Mouse (Mus musculus) testis, postnatal 10 days (tissue): ENCODE measurements around the gene Clhc1.

Experiments used
- DNase-seq: peaks from one replicate; pipeline ENCODE4 v3.0.0; 2021; ENCODE audit warnings: low spot score

Gene Clhc1

DNA sequence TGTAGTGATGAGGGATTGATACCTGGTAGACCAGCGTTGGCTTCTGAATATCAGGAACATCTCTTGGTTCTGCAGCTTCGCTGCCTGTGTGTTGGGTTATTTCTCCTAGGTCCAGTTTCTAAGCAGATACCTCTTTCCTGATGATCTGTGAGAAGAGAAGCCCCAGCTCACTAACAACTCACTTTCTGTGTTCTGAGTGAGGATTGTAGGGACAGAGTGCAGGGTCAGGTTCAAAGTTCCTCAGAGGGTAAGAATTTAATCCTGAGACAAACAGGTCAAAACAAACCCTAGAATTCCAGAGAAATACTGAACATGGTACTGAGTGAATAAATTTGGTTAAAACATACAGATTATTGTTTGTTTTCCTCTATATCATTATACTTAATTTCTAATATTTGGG lies 15.7 kb downstream of the Clhc1 start:
- no peak for DNase-seq

DNA sequence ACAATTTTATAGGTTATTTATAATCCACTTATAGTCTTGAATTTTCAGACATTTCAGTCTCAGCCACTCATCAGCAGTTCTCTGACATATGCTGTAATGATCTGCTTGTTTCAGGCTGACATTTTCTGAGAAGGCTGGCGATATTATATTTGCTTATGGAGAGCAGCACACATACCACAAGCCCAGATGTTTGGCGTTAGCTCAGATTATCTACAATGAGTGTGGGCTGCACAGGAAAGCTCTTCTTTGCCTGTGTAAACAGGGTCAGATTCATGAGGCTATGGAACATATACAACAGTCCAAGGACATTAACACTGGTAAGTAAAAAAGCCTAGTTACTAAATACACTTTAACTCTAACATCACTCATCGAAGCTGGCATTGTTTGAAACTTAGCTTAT lies 23.8 kb downstream of the Clhc1 start:
- no peak for DNase-seq

DNA sequence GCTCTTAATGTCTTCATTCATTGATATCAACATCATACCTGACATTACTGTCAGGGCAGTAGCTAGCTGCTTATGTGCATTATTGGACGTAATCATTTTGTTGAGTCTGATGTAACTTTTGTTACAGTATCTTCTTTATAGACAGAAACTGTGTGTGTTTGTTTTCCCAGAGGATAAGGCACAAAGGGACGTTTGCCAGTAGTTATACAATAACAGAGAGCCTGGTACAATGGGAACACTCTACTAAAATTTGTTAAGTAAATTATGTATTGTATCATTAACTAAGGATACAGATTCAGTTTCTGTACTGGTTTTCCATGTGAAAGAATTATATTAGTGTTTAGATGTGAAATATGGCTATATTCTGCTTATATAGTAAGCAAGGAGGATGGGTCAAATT lies 24.9 kb downstream of the Clhc1 start:
- no peak for DNase-seq

DNA sequence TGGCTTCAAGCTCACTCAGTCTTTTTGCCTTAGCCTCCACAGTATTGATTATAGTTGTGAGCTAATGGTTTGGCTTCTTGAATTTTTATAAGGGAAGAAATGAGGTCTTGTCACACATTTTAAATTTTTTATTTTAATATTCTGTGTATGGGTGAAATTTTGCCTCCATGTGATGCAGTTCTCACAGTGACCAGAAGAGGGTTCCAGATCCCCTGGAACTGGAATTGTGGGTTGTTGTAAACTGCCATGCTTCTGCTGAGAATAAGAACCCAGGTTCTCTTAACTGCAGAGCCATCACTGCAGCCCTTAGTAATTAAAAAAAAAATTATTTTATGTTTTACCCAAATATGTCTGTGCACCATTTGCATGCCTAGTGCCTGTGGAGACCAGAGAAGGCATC lies 31.9 kb downstream of the Clhc1 start:
- no peak for DNase-seq

- DNase-seq: no peak
Measured at GRCm38 (mm10) chr11:29595217-29595616, 47.5 kb downstream of the Clhc1 start.

- DNase-seq: no peak
Measured at GRCm38 (mm10) chr11:29597159-29597558, 49.4 kb downstream of the Clhc1 start.

DNA sequence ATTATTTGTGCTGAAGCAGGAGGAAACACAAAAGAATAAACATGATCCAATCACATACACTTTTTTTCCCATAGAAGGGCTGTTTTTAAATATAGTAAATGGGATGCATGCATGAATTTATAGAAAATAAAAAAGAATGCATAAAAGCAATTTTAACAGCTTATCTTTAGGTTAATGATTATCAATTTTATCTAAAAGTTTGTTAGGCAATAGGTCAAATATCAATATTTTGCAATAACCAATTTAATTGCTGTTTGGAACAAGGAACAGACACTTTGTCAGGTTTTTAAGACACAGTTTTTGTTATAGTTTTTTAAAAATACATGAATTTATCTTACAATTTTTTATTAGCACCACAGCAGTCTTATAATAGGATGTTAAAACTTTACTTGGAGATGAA lies 51.2 kb downstream of the Clhc1 start:
- no peak for DNase-seq

DNA sequence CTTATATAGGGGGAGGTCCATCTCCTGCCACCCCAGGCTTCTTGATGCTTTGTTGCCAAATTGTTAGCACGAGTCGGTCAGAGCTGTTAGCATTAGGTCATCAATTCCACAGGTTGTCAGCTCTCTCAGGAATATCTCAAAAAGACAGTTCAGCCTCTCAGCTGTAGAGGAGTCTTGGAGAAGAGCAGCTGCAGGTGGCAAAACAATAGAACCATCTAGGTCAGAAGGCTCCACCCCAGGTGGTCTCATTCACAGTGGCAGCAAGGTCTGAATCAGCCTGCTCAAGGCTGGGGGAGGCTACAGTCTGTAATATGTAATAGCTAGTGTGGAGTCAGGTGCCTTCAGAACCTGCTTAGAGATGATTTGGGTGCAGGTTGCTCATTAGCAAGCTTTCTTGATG lies 55.8 kb downstream of the Clhc1 start:
- DNase-seq: no peak

GRCm38 (mm10) chr11:29607465-29607990 lies 59.8 kb downstream of the Clhc1 start:
- DNase-seq: no peak

- no peak for DNase-seq
Measured at GRCm38 (mm10) chr11:29609756-29610468, 62.2 kb downstream of the Clhc1 start.

- DNase-seq: no peak
Measured at GRCm38 (mm10) chr11:29612007-29612406, 64.3 kb downstream of the Clhc1 start.

DNA sequence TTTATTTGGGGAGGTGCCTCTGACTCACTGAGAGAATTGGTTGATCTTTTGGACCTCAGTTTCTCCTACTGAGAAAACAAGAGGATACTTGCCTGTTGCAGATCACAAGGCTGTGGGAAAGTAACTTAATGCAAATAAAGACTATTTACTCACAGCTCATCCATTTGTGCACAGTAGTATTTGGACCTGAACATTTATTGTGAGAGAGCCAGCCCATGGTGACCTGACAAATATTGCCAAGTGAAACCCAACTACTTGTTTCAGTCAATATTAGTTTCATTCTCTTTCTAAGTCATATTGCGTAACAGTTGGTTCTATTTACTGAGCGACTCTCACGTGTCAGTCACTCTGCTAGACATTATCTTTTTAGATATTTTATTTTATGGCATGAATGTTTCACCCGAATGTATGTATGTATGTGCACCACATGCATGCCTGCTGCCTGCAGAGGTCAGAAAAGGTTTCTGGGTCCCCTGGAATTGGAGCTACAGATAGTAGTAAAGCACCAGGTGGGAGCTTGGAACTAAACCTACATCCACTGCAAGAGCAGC lies 65.5 kb downstream of the Clhc1 start:
- DNase-seq: no peak

DNA sequence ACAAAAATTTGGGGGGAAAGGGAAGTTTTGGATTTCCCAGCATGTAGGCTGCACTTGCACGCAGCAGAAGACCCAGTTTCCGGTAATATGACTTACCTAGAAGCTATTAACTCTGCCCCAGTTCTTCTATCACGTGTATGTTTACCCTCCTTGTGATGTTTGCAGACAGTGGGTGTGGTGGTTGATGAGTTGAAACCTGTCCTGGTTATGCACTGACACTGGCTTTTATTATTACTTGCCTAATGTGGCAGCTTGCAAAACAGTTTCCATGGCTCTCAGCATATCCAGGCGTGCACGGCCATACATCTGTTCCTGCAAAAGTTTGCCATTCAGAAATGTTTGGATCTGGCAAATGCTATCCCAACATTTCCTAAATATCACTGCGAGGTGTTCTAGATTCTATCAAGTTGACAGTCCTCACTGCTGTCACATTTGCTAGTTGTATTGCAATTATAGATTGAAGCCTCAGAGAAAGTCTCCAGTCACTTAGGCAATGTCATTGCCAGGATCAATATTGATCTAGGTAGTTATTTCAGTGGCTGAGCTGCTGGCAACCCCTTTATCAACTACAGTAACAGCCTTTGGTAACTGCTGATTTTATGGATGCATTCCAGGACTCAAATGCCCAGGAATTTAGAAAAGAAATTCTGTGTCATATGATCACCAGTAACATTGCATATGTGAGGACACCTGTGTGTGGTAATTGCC lies 66.6 kb downstream of the Clhc1 start:
- DNase-seq: no peak

- DNase-seq: no peak
Measured at GRCm38 (mm10) chr11:29622030-29622790, 74.5 kb downstream of the Clhc1 start.

GRCm38 (mm10) chr11:29623327-29623726 lies 75.6 kb downstream of the Clhc1 start:
- no peak for DNase-seq

GRCm38 (mm10) chr11:29626541-29626940 lies 78.8 kb downstream of the Clhc1 start:
- DNase-seq: no peak

DNA sequence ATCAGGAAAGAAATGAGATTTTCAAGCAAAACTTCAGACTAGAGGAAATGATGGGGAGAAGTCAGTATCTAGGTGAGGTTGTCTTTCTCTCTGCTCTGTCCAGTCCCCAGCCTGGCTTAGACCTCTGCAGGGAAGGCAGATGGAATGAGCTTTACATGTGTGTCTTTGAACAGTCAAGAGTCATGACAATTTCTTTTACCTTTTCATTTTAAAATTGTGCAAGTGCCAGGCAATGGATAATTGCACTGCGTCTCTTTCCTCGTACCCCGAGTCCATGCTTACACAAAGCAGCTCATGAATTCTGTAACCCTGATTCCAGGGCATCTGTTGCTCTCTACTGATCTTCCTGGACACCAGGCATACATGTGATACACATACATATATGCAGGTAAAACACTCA lies 80.0 kb downstream of the Clhc1 start:
- DNase-seq: no peak
